Mouse (Mus musculus): Measurements from ENCODE around the gene Plekha4. TPM values are rescaled to one million over a fixed set of nuclear protein-coding genes. Genes with fewer than 3 reads are reported as not detected.

Gene Plekha4
- polyA plus RNA-seq, 1 experiment, result 12.9 TPM

DNA sequence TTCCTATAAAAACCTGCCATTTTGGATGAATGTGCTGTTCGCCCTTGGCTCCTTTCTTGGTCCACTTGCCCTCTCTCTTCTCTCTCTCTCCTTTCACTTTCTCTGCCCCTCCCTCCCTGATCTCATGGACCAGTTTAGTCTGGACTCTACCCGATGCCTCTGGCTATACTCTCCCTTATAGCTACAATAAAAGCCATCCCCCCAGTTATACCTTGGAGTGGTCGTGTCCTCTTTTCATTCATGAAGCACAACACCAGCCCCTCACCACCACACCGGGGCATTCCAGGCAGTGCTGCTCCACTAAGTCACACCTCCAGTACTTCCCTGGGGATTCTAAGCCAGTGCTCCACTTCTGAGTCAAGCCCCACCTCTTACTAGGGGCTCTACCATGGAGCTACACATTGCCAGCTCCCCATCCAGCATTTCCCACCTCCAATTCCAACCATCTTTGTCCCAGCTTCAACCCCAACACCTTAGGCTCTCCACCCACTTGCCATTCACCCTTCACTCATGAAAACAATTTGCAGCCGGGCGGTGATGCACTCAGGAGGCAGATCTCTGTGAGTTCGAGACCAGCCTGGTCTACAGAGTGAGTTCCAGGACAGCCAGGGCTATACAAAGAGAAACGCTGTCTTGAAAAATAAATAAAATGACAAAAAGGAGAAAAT lies 41.1 kb downstream of the Plekha4 start:
- no peaks in the 10 kb centered on the region for H3K27me3 ChIP-seq (ENCODE audit: control insufficient read depth, insufficient read depth, low read length)
- no peaks in the 10 kb centered on the region for H3K36me3 ChIP-seq (ENCODE audit: control insufficient read depth, insufficient read depth, low read length)
- peaks cover 15% of the 10 kb centered on the region for H3K4me1 ChIP-seq (ENCODE audit: control insufficient read depth, insufficient read depth, low read length)
- no peak overlapping the region for H3K4me3 ChIP-seq (ENCODE audit: control insufficient read depth, low read depth, low read length)
- peak overlapping the region; percentile 87; the same call in 1 of the 2 replicates for H3K27ac ChIP-seq (ENCODE audit: control insufficient read depth, insufficient read depth, low read depth, low read length)
- TF ChIP-seq POLR2A (IDR thresholded peaks at IDR 0.05; ENCODE audit: control insufficient read depth, low read depth, low read length) (no peak), CTCF (IDR thresholded peaks at IDR 0.05; ENCODE audit: control insufficient read depth, insufficient read depth, insufficient replicate concordance, low read depth, low read length) (no peak)

DNA sequence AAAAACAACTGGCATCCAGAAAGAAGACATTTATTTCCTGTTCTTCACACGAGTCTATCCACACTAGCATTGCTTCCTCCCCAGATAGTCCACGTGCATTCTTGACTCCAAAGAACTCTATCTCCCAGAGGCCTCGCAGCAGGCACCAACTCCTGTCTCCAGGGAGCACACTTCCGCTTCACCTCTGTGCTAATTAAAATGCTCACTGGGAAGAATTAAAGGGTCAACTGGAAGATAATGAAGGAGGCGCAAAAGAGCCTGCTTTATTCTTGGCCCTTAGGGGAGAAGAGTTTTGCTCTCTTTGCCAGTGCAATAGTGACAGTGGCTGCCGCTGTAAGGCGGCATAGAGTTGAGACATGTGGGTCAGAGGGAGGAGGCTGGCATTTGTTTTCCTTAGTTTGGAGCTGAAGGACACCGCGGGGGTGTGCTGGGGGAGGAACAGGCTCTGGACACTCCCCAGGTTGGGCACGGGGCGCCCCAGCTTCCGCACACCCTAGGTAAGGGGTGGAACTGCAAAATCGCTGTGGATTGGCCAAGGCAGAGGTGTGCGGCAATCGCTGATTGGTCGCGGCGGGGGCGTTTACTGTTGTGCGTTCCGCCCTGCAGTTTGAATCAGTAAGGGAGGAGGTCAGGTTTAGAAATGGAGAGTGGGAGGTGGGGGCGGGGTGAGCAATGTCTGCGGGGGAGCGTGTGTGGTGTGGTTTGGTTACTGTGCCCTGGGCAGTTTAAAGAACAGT lies 41.8 kb downstream of the Plekha4 start:
- no peaks in the 10 kb centered on the region for H3K27me3 ChIP-seq (ENCODE audit: control insufficient read depth, insufficient read depth, low read length)
- TF ChIP-seq CTCF (IDR thresholded peaks at IDR 0.05; ENCODE audit: control insufficient read depth, insufficient read depth, insufficient replicate concordance, low read depth, low read length) (no peak), POLR2A (IDR thresholded peaks at IDR 0.05; ENCODE audit: control insufficient read depth, low read depth, low read length) (no peak)
- peaks cover 15% of the 10 kb centered on the region for H3K4me1 ChIP-seq (ENCODE audit: control insufficient read depth, insufficient read depth, low read length)
- H3K36me3 ChIP-seq (ENCODE audit: control insufficient read depth, insufficient read depth, low read length), result no peaks in the 10 kb centered on the region
- no peak overlapping the region for H3K4me3 ChIP-seq (ENCODE audit: control insufficient read depth, low read depth, low read length)
- H3K27ac ChIP-seq (ENCODE audit: control insufficient read depth, insufficient read depth, low read depth, low read length), result peak overlapping the region; percentile 87

DNA sequence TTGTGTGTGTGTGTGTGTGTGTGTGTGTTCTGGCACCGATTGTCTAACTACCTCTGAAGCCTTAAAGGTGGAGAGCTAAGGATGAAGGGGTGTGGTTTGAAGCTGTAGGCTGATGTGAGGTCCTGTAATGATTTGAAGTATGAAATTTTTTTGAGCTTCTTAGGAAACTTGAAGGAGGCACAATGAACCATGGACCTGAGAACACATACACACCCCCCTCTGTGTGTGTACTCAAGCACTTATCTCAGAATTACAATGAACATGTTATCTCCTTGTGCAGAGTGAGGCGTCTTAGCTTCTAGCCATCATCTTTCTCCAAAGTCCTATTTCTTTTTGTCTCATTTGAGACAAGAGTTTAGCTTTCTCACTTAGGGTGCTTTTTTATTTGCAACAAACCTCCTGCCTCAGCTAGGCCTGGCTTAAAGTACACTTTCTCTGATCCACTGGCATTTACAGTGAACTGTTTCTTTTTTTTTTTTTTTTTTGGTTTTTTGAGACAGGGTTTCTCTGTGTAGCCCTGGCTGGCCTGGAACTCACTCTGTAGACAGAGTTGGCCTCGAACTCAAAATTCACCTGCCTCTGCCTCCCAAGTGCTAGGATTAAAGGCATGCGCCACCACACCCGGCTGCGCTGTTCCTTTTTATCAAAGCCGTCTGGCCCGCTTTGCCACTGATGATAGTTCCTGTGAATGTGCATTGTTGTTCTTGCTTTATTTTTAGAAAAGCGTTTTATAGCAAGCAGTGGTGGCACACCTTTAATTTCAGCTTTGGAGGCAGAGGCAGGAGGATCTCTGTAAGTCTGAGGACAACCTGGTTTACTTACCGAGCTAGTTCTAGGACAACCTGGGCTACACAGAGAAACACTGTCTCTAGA lies 42.7 kb downstream of the Plekha4 start:
- no peak overlapping the region for H3K4me3 ChIP-seq (ENCODE audit: control insufficient read depth, low read depth, low read length)

DNA sequence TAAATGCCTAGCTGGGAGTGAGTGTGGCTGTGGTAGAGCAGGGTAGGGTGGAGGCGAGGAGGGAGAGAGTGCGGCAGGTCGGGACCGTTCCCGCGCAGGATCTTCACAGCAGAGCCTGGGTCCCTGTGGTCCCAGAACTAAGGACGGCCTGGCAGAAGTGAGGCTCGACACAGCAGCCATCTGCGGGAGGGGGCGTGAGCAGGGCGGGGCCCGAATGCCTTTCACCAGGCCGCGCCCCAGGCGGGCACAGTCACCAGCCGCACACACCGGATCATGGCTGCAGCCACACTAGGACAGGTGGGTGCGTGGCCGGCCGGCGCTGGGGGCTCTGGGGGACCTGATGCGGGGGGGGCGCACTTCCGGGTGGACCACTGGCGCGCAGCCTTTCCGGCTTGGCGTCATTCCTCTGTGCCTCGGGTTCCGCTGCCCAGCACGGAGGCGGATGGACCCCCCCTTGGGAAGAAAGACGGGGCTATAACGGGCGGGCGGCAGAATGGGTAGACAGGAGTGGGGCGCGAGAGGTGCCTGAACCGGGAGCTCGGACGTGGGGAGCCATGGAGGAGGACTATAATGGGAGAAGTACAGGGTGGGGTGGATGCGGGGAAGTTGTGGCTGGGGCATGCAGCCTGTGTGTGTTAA lies 44.1 kb downstream of the Plekha4 start, which contains the start of gene Bcat2:
Gene Bcat2, plus strand, starts transcription at position 51 of the 639 bp plus-strand sequence.
- no peaks in the 10 kb centered on the region for H3K36me3 ChIP-seq (ENCODE audit: control insufficient read depth, insufficient read depth, low read length)
- H3K4me3 ChIP-seq (ENCODE audit: control insufficient read depth, low read depth, low read length), result peak within 1 kb of the TSS; percentile 85
- H3K27ac ChIP-seq (ENCODE audit: control insufficient read depth, insufficient read depth, low read depth, low read length), result peak within 1 kb of the TSS; percentile 82
- no peaks in the 10 kb centered on the region for H3K27me3 ChIP-seq (ENCODE audit: control insufficient read depth, insufficient read depth, low read length)
- peak; percentile 36; the same call in 1 of the 2 replicates for TF ChIP-seq POLR2A (IDR thresholded peaks at IDR 0.05; ENCODE audit: control insufficient read depth, low read depth, low read length)
- TF ChIP-seq CTCF (IDR thresholded peaks at IDR 0.05; ENCODE audit: control insufficient read depth, insufficient read depth, insufficient replicate concordance, low read depth, low read length), result no peak
- peaks cover 17% of the 10 kb centered on the region for H3K4me1 ChIP-seq (ENCODE audit: control insufficient read depth, insufficient read depth, low read length)

More for the DNA sequence above, 42.7 kb downstream of the Plekha4 start:
- Histone ChIP-seq H3K36me3 (ENCODE audit: control insufficient read depth, insufficient read depth, low read length) (no peaks in the 10 kb centered on the region), H3K27me3 (ENCODE audit: control insufficient read depth, insufficient read depth, low read length) (no peaks in the 10 kb centered on the region), H3K4me1 (ENCODE audit: control insufficient read depth, insufficient read depth, low read length) (peaks cover 17% of the 10 kb centered on the region), H3K27ac (ENCODE audit: control insufficient read depth, insufficient read depth, low read depth, low read length) (peak overlapping the region; percentile 69)
- TF ChIP-seq POLR2A (IDR thresholded peaks at IDR 0.05; ENCODE audit: control insufficient read depth, low read depth, low read length) (no peak), CTCF (IDR thresholded peaks at IDR 0.05; ENCODE audit: control insufficient read depth, insufficient read depth, insufficient replicate concordance, low read depth, low read length) (no peak)

DNA sequence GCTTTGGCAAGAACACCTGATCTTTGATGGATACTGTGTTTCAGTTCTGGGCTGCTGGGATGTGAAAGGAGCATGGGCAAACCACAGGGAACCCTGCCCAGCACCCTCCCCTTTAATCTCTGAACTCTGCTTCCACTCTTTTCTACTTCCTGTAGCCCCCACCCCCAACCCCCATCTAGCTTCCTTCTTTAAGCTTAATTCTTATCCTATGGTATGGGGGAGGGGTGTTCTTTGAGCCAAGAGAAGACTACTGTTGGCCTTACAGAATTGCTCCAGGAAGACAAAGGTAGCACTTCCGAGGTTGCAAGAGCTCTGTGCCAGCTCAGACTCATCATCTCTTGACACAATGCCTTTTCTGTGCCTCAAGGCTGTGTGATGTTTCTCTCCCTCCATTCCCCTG lies 45.8 kb downstream of the Plekha4 start:
- Histone ChIP-seq H3K27me3 (ENCODE audit: control insufficient read depth, insufficient read depth, low read length) (no peaks in the 10 kb centered on the region), H3K36me3 (ENCODE audit: control insufficient read depth, insufficient read depth, low read length) (no peaks in the 10 kb centered on the region), H3K4me1 (ENCODE audit: control insufficient read depth, insufficient read depth, low read length) (peaks cover 17% of the 10 kb centered on the region), H3K27ac (ENCODE audit: control insufficient read depth, insufficient read depth, low read depth, low read length) (no peak overlapping the region; the same call in 1 of the 2 replicates), H3K4me3 (ENCODE audit: control insufficient read depth, low read depth, low read length) (no peak overlapping the region)
- TF ChIP-seq POLR2A (IDR thresholded peaks at IDR 0.05; ENCODE audit: control insufficient read depth, low read depth, low read length) (no peak), CTCF (IDR thresholded peaks at IDR 0.05; ENCODE audit: control insufficient read depth, insufficient read depth, insufficient replicate concordance, low read depth, low read length) (no peak)

DNA sequence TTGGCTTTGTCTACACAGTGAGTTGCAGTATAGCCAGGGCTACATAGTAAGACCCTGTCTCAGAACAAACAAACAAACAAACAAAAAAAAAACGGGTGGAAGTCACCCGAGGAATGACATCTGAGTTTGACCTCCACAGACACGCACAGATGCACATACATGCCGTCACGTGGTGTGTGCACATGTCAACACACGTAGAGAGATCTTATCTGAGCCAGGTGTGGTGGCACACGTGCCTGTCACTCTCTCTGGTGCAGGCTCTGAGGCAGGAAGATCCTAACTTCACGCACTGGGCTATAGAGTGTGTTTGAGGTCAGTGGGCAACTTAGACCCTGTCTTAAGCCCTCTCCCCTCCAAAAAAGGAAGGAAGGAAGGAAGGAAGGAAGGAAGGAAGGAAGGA lies 47.8 kb downstream of the Plekha4 start:
- H3K36me3 ChIP-seq (ENCODE audit: control insufficient read depth, insufficient read depth, low read length), result no peaks in the 10 kb centered on the region; the same call in 1 of the 2 replicates
- H3K27me3 ChIP-seq (ENCODE audit: control insufficient read depth, insufficient read depth, low read length), result no peaks in the 10 kb centered on the region
- H3K27ac ChIP-seq (ENCODE audit: control insufficient read depth, insufficient read depth, low read depth, low read length), result no peak overlapping the region
- no peak overlapping the region for H3K4me3 ChIP-seq (ENCODE audit: control insufficient read depth, low read depth, low read length)
- H3K4me1 ChIP-seq (ENCODE audit: control insufficient read depth, insufficient read depth, low read length), result peaks cover 7% of the 10 kb centered on the region
- TF ChIP-seq POLR2A (IDR thresholded peaks at IDR 0.05; ENCODE audit: control insufficient read depth, low read depth, low read length) (no peak), CTCF (IDR thresholded peaks at IDR 0.05; ENCODE audit: control insufficient read depth, insufficient read depth, insufficient replicate concordance, low read depth, low read length) (no peak)

Data from testis, adult 2 months (tissue).